Mouse (Mus musculus): ENCODE measurements around the gene Rbfox3. TPM values are rescaled to one million over a fixed set of nuclear protein-coding genes. Genes with fewer than 3 reads are reported as not detected.

Rbfox3 gene
- polyA plus RNA-seq, 1 experiment from 2014 or later: 0.37 TPM

GRCm38 (mm10) chr11:118671958-118672357 lies 239.4 kb downstream of the Rbfox3 start:
- 76% methylated on average over 6 of the region's 6 CpGs for WGBS
- H3K4me2 ChIP-seq (replicated peaks; ENCODE audit: low read depth, low read length): no peak overlapping the region

GRCm38 (mm10) chr11:118671216-118671615 lies 240.2 kb downstream of the Rbfox3 start:
- Histone ChIP-seq H3K9ac (ENCODE audit: low read depth, low read length) (no peak overlapping the region), H3K4me1 (ENCODE audit: control insufficient read depth, insufficient read depth, low read length) (no peaks in the 10 kb centered on the region), H3K27me3 (ENCODE audit: control insufficient read depth, insufficient read depth, low read length) (peaks cover 1% of the 10 kb centered on the region; the same call in 1 of the 2 replicates), H3K36me3 (ENCODE audit: control insufficient read depth, insufficient read depth, low read length) (no peaks in the 10 kb centered on the region), H3K27ac (ENCODE audit: low read depth, low read length) (no peak overlapping the region), H3K4me3 (ENCODE audit: low read length) (no peak overlapping the region), H3K9me3 (ENCODE audit: control insufficient read depth, low read length) (no peaks in the 10 kb centered on the region), H3K4me2 (replicated peaks; ENCODE audit: low read depth, low read length) (no peak overlapping the region)
- ATAC-seq (ENCODE audit: low FRiP score, low TSS enrichment): no peak
- 82% methylated on average over 6 of the region's 6 CpGs for WGBS

More at GRCm38 (mm10) chr11:118671958-118672357, 239.4 kb downstream of the Rbfox3 start:
- H3K9me3 ChIP-seq (ENCODE audit: control insufficient read depth, low read length): no peaks in the 10 kb centered on the region
- no peak overlapping the region for H3K9ac ChIP-seq (ENCODE audit: low read depth, low read length)
- no peak overlapping the region for H3K27ac ChIP-seq (ENCODE audit: low read depth, low read length)
- H3K4me3 ChIP-seq (ENCODE audit: low read length): no peak overlapping the region
- H3K4me1 ChIP-seq (ENCODE audit: control insufficient read depth, insufficient read depth, low read length): no peaks in the 10 kb centered on the region
- H3K27me3 ChIP-seq (ENCODE audit: control insufficient read depth, insufficient read depth, low read length): peaks cover 3% of the 10 kb centered on the region; the same call in 1 of the 2 replicates
- no peaks in the 10 kb centered on the region for H3K36me3 ChIP-seq (ENCODE audit: control insufficient read depth, insufficient read depth, low read length)
- no peak for ATAC-seq (ENCODE audit: low FRiP score, low TSS enrichment)

GRCm38 (mm10) chr11:118669820-118670219 lies 241.6 kb downstream of the Rbfox3 start:
- Histone ChIP-seq H3K9me3 (ENCODE audit: control insufficient read depth, low read length) (no peaks in the 10 kb centered on the region), H3K4me2 (replicated peaks; ENCODE audit: low read depth, low read length) (no peak overlapping the region), H3K4me1 (ENCODE audit: control insufficient read depth, insufficient read depth, low read length) (no peaks in the 10 kb centered on the region), H3K36me3 (ENCODE audit: control insufficient read depth, insufficient read depth, low read length) (no peaks in the 10 kb centered on the region), H3K9ac (ENCODE audit: low read depth, low read length) (no peak overlapping the region), H3K27me3 (ENCODE audit: control insufficient read depth, insufficient read depth, low read length) (no peaks in the 10 kb centered on the region), H3K27ac (ENCODE audit: low read depth, low read length) (no peak overlapping the region), H3K4me3 (ENCODE audit: low read length) (no peak overlapping the region)
- no peak for ATAC-seq (ENCODE audit: low FRiP score, low TSS enrichment)
- 66% methylated on average over 5 of the region's 5 CpGs for WGBS

DNA sequence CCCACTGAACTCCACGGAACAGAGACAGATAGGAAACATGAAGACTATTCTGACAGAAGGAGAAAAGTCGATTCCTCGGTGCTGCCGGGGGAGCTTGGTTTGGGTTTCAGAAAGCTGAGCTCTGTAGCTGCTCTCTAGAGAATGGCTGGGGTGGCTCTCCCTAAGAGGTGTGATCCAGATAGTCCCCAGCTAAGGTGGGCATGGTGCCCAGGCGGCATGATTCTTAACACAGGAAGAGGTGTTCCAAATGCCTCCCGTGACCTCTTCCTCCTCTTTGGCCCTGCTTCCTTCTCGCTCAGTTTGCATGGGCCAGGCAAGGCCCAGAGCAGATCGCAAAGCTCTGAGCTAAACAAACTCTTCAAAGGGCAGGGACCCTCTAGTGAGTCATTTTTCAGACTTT lies 243.0 kb downstream of the Rbfox3 start:
- Histone ChIP-seq H3K4me2 (replicated peaks; ENCODE audit: low read depth, low read length) (no peak overlapping the region), H3K9me3 (ENCODE audit: control insufficient read depth, low read length) (no peaks in the 10 kb centered on the region), H3K9ac (ENCODE audit: low read depth, low read length) (no peak overlapping the region), H3K4me3 (ENCODE audit: low read length) (no peak overlapping the region), H3K4me1 (ENCODE audit: control insufficient read depth, insufficient read depth, low read length) (no peaks in the 10 kb centered on the region), H3K36me3 (ENCODE audit: control insufficient read depth, insufficient read depth, low read length) (no peaks in the 10 kb centered on the region), H3K27ac (ENCODE audit: low read depth, low read length) (no peak overlapping the region), H3K27me3 (ENCODE audit: control insufficient read depth, insufficient read depth, low read length) (no peaks in the 10 kb centered on the region)
- no peak for ATAC-seq (ENCODE audit: low FRiP score, low TSS enrichment)
- WGBS: 61% methylated on average over 8 of the region's 8 CpGs

DNA sequence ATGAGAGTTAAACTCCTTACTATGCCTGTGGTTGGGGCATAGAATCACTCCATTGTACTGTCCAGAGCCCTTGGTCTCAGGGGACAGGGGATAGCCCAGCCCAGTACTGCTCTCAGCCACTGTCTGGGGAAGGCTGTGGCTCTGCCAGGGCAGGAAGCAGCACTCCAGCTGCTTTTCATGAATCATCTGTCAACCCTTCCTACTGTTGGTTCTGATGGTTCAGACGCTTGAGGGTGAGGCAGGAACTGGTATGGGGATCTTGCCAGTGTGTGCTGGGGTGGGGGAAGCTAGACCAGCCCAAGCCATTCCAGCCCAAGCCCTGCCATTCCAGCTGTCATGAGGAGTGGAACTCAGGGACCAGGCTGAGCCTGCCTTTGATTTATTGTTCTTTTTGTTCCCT lies 243.5 kb downstream of the Rbfox3 start:
- H3K27me3 ChIP-seq (ENCODE audit: control insufficient read depth, insufficient read depth, low read length): no peaks in the 10 kb centered on the region
- no peaks in the 10 kb centered on the region for H3K4me1 ChIP-seq (ENCODE audit: control insufficient read depth, insufficient read depth, low read length)
- no peak overlapping the region for H3K4me3 ChIP-seq (ENCODE audit: low read length)
- no peak overlapping the region for H3K9ac ChIP-seq (ENCODE audit: low read depth, low read length)
- ATAC-seq (ENCODE audit: low FRiP score, low TSS enrichment): no peak
- no peak overlapping the region for H3K4me2 ChIP-seq (replicated peaks; ENCODE audit: low read depth, low read length)
- no peak overlapping the region for H3K27ac ChIP-seq (ENCODE audit: low read depth, low read length)
- no peaks in the 10 kb centered on the region for H3K9me3 ChIP-seq (ENCODE audit: control insufficient read depth, low read length)
- no peaks in the 10 kb centered on the region for H3K36me3 ChIP-seq (ENCODE audit: control insufficient read depth, insufficient read depth, low read length)
- WGBS: 25% methylated on average over 1 of the region's 1 CpGs

- Histone ChIP-seq H3K9ac (ENCODE audit: low read depth, low read length) (no peak overlapping the region), H3K4me2 (replicated peaks; ENCODE audit: low read depth, low read length) (no peak overlapping the region), H3K27ac (ENCODE audit: low read depth, low read length) (no peak overlapping the region), H3K36me3 (ENCODE audit: control insufficient read depth, insufficient read depth, low read length) (no peaks in the 10 kb centered on the region), H3K4me3 (ENCODE audit: low read length) (no peak overlapping the region), H3K4me1 (ENCODE audit: control insufficient read depth, insufficient read depth, low read length) (no peaks in the 10 kb centered on the region), H3K27me3 (ENCODE audit: control insufficient read depth, insufficient read depth, low read length) (no peaks in the 10 kb centered on the region), H3K9me3 (ENCODE audit: control insufficient read depth, low read length) (no peaks in the 10 kb centered on the region)
- WGBS: 83% methylated on average over 3 of the region's 3 CpGs
- ATAC-seq (ENCODE audit: low FRiP score, low TSS enrichment): no peak
These were observed 245.2 kb downstream of the Rbfox3 start for GRCm38 (mm10) chr11:118666172-118666571.

- ATAC-seq (ENCODE audit: low FRiP score, low TSS enrichment): no peak
- no peaks in the 10 kb centered on the region for H3K9me3 ChIP-seq (ENCODE audit: control insufficient read depth, low read length)
- WGBS: 78% methylated on average over 8 of the region's 8 CpGs
- H3K4me3 ChIP-seq (ENCODE audit: low read length): no peak overlapping the region
- no peaks in the 10 kb centered on the region for H3K4me1 ChIP-seq (ENCODE audit: control insufficient read depth, insufficient read depth, low read length)
- H3K36me3 ChIP-seq (ENCODE audit: control insufficient read depth, insufficient read depth, low read length): no peaks in the 10 kb centered on the region
- H3K9ac ChIP-seq (ENCODE audit: low read depth, low read length): no peak overlapping the region
- H3K27me3 ChIP-seq (ENCODE audit: control insufficient read depth, insufficient read depth, low read length): peaks cover 3% of the 10 kb centered on the region; the same call in 1 of the 2 replicates
- no peak overlapping the region for H3K4me2 ChIP-seq (replicated peaks; ENCODE audit: low read depth, low read length)
- H3K27ac ChIP-seq (ENCODE audit: low read depth, low read length): no peak overlapping the region
These were observed 248.1 kb downstream of the Rbfox3 start for GRCm38 (mm10) chr11:118663305-118663704.

DNA sequence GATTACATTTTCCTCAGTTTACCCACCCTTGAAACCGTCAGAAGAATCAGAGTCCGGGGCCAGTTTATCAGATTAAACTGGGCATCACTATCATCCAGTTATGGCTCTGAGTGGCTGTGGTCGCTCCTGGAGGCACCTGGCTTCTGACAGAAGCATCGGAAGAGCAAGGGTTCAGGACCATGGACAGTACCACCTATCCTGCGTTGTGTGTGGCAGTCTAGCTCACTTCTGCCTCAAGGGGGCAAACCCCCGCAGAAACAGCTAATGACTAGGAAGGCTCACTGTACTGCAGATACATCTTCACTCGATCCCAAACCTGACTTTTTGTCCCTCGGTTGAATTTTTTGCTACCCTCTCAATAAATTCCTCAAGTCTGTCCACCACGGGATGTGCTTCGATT lies 252.1 kb downstream of the Rbfox3 start:
- Histone ChIP-seq H3K9ac (ENCODE audit: low read depth, low read length) (no peak overlapping the region), H3K4me2 (replicated peaks; ENCODE audit: low read depth, low read length) (no peak overlapping the region), H3K4me3 (ENCODE audit: low read length) (no peak overlapping the region), H3K36me3 (ENCODE audit: control insufficient read depth, insufficient read depth, low read length) (no peaks in the 10 kb centered on the region), H3K4me1 (ENCODE audit: control insufficient read depth, insufficient read depth, low read length) (no peaks in the 10 kb centered on the region), H3K27me3 (ENCODE audit: control insufficient read depth, insufficient read depth, low read length) (peaks cover 3% of the 10 kb centered on the region; the same call in 1 of the 2 replicates), H3K27ac (ENCODE audit: low read depth, low read length) (no peak overlapping the region), H3K9me3 (ENCODE audit: control insufficient read depth, low read length) (no peaks in the 10 kb centered on the region)
- ATAC-seq (ENCODE audit: low FRiP score, low TSS enrichment): no peak
- WGBS: 12% methylated on average over 10 of the region's 10 CpGs

DNA sequence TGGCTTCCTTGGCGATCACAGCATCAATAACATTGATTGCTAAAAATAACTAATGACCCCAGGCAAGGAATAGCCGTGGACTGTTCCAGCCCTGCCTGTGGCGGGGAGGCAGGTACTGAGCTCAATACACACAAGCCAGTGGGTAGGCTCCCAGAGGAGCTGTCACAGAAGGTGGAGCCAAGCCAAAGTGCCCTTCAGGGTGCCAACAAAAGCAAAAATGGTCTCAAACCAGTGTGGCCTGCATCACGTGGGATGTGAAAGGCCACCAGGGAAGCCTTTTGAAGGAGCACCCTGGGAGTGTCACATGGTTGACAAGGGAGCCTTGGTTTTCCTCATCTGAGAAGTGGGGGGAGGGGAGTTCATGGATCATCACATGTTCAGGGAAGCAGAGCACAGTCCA lies 255.6 kb downstream of the Rbfox3 start:
- no peak overlapping the region for H3K27ac ChIP-seq (ENCODE audit: low read depth, low read length)
- no peaks in the 10 kb centered on the region for H3K4me1 ChIP-seq (ENCODE audit: control insufficient read depth, insufficient read depth, low read length)
- H3K9ac ChIP-seq (ENCODE audit: low read depth, low read length): no peak overlapping the region
- no peak for ATAC-seq (ENCODE audit: low FRiP score, low TSS enrichment)
- no peak overlapping the region for H3K4me2 ChIP-seq (replicated peaks; ENCODE audit: low read depth, low read length)
- peaks cover 3% of the 10 kb centered on the region; the same call in 1 of the 2 replicates for H3K27me3 ChIP-seq (ENCODE audit: control insufficient read depth, insufficient read depth, low read length)
- H3K36me3 ChIP-seq (ENCODE audit: control insufficient read depth, insufficient read depth, low read length): no peaks in the 10 kb centered on the region
- 61% methylated on average over 4 of the region's 4 CpGs for WGBS
- no peaks in the 10 kb centered on the region for H3K9me3 ChIP-seq (ENCODE audit: control insufficient read depth, low read length)
- no peak overlapping the region for H3K4me3 ChIP-seq (ENCODE audit: low read length)

Data from kidney, embryonic 14.5 days (tissue).